Mouse (Mus musculus): ENCODE results near the gene Jak2. TPM values are rescaled to one million over a fixed set of nuclear protein-coding genes. Genes with fewer than 3 reads are reported as not detected.

Gene Jak2
- polyA plus RNA-seq (2011; ENCODE audit: insufficient read length, low read depth, missing spikeins): 31.2 and 37.4 TPM in 2 replicates

- Histone ChIP-seq H3K27ac (ENCODE audit: insufficient read depth, low read length) (peak within 1 kb of the TSS; percentile 97), H3K4me1 (ENCODE audit: control insufficient read depth, insufficient read depth, low read length) (peaks cover 5% of the 10 kb centered on the region; the same call in 1 of the 2 replicates), H3K4me3 (ENCODE audit: insufficient read depth, low read length) (peak within 1 kb of the TSS; percentile 78)
- TF ChIP-seq CTCF (IDR thresholded peaks at IDR 0.05; ENCODE audit: borderline replicate concordance, insufficient read depth, low read length): no peak
- TF ChIP-seq POLR2A (IDR thresholded peaks at IDR 0.05; ENCODE audit: low read depth, low read length): peak; percentile 80
Measured at GRCm38 (mm10) chr19:29251191-29251957, at the start of gene Jak2. Gene Jak2 (plus strand): TSS chr19:29251828.

- TF ChIP-seq CTCF (IDR thresholded peaks at IDR 0.05; ENCODE audit: borderline replicate concordance, insufficient read depth, low read length) (no peak), POLR2A (IDR thresholded peaks at IDR 0.05; ENCODE audit: low read depth, low read length) (no peak)
- H3K4me3 ChIP-seq (ENCODE audit: insufficient read depth, low read length): no peak overlapping the region
- H3K4me1 ChIP-seq (ENCODE audit: control insufficient read depth, insufficient read depth, low read length): no peaks in the 10 kb centered on the region
- no peak overlapping the region for H3K27ac ChIP-seq (ENCODE audit: insufficient read depth, low read length)
Measured at GRCm38 (mm10) chr19:29203337-29203736, 48.3 kb upstream of the Jak2 start.

- H3K27ac ChIP-seq (ENCODE audit: insufficient read depth, low read length): no peak overlapping the region
- TF ChIP-seq POLR2A (IDR thresholded peaks at IDR 0.05; ENCODE audit: low read depth, low read length): no peak
- TF ChIP-seq CTCF (IDR thresholded peaks at IDR 0.05; ENCODE audit: borderline replicate concordance, insufficient read depth, low read length): no peak
- H3K4me3 ChIP-seq (ENCODE audit: insufficient read depth, low read length): no peak overlapping the region
- no peaks in the 10 kb centered on the region for H3K4me1 ChIP-seq (ENCODE audit: control insufficient read depth, insufficient read depth, low read length)
Measured at GRCm38 (mm10) chr19:29204583-29204982, 47.0 kb upstream of the Jak2 start.

- Histone ChIP-seq H3K27ac (ENCODE audit: insufficient read depth, low read length) (no peak overlapping the region), H3K4me1 (ENCODE audit: control insufficient read depth, insufficient read depth, low read length) (no peaks in the 10 kb centered on the region), H3K4me3 (ENCODE audit: insufficient read depth, low read length) (no peak overlapping the region)
- TF ChIP-seq CTCF (IDR thresholded peaks at IDR 0.05; ENCODE audit: borderline replicate concordance, insufficient read depth, low read length): no peak
- no peak for TF ChIP-seq POLR2A (IDR thresholded peaks at IDR 0.05; ENCODE audit: low read depth, low read length)
Measured at GRCm38 (mm10) chr19:29205267-29205666, 46.4 kb upstream of the Jak2 start.

GRCm38 (mm10) chr19:29209898-29210297 lies 41.7 kb upstream of the Jak2 start:
- no peak overlapping the region for H3K4me3 ChIP-seq (ENCODE audit: insufficient read depth, low read length)
- H3K27ac ChIP-seq (ENCODE audit: insufficient read depth, low read length): no peak overlapping the region
- H3K4me1 ChIP-seq (ENCODE audit: control insufficient read depth, insufficient read depth, low read length): no peaks in the 10 kb centered on the region
- TF ChIP-seq POLR2A (IDR thresholded peaks at IDR 0.05; ENCODE audit: low read depth, low read length) (no peak), CTCF (IDR thresholded peaks at IDR 0.05; ENCODE audit: borderline replicate concordance, insufficient read depth, low read length) (no peak)

- Histone ChIP-seq H3K4me3 (ENCODE audit: insufficient read depth, low read length) (no peak overlapping the region), H3K27ac (ENCODE audit: insufficient read depth, low read length) (no peak overlapping the region), H3K4me1 (ENCODE audit: control insufficient read depth, insufficient read depth, low read length) (no peaks in the 10 kb centered on the region)
- TF ChIP-seq CTCF (IDR thresholded peaks at IDR 0.05; ENCODE audit: borderline replicate concordance, insufficient read depth, low read length) (no peak), POLR2A (IDR thresholded peaks at IDR 0.05; ENCODE audit: low read depth, low read length) (no peak)
Measured at GRCm38 (mm10) chr19:29210319-29210718, 41.3 kb upstream of the Jak2 start.

- TF ChIP-seq CTCF (IDR thresholded peaks at IDR 0.05; ENCODE audit: borderline replicate concordance, insufficient read depth, low read length) (no peak), POLR2A (IDR thresholded peaks at IDR 0.05; ENCODE audit: low read depth, low read length) (no peak)
- Histone ChIP-seq H3K4me3 (ENCODE audit: insufficient read depth, low read length) (no peak overlapping the region), H3K27ac (ENCODE audit: insufficient read depth, low read length) (no peak overlapping the region), H3K4me1 (ENCODE audit: control insufficient read depth, insufficient read depth, low read length) (no peaks in the 10 kb centered on the region)
Measured at GRCm38 (mm10) chr19:29215811-29216509, 35.7 kb upstream of the Jak2 start.

- TF ChIP-seq POLR2A (IDR thresholded peaks at IDR 0.05; ENCODE audit: low read depth, low read length): no peak
- Histone ChIP-seq H3K4me1 (ENCODE audit: control insufficient read depth, insufficient read depth, low read length) (no peaks in the 10 kb centered on the region), H3K27ac (ENCODE audit: insufficient read depth, low read length) (no peak overlapping the region), H3K4me3 (ENCODE audit: insufficient read depth, low read length) (no peak overlapping the region)
Measured at GRCm38 (mm10) chr19:29221867-29222266, 29.8 kb upstream of the Jak2 start.

- TF ChIP-seq CTCF (IDR thresholded peaks at IDR 0.05; ENCODE audit: borderline replicate concordance, insufficient read depth, low read length): no peak
- TF ChIP-seq POLR2A (IDR thresholded peaks at IDR 0.05; ENCODE audit: low read depth, low read length): no peak
- H3K4me1 ChIP-seq (ENCODE audit: control insufficient read depth, insufficient read depth, low read length): no peaks in the 10 kb centered on the region
- no peak overlapping the region for H3K4me3 ChIP-seq (ENCODE audit: insufficient read depth, low read length)
- no peak overlapping the region for H3K27ac ChIP-seq (ENCODE audit: insufficient read depth, low read length)
Measured at GRCm38 (mm10) chr19:29224968-29225367, 26.7 kb upstream of the Jak2 start.

GRCm38 (mm10) chr19:29226996-29227395 lies 24.6 kb upstream of the Jak2 start:
- TF ChIP-seq POLR2A (IDR thresholded peaks at IDR 0.05; ENCODE audit: low read depth, low read length) (no peak), CTCF (IDR thresholded peaks at IDR 0.05; ENCODE audit: borderline replicate concordance, insufficient read depth, low read length) (no peak)
- Histone ChIP-seq H3K4me1 (ENCODE audit: control insufficient read depth, insufficient read depth, low read length) (no peaks in the 10 kb centered on the region), H3K27ac (ENCODE audit: insufficient read depth, low read length) (no peak overlapping the region), H3K4me3 (ENCODE audit: insufficient read depth, low read length) (no peak overlapping the region)
